Mouse (Mus musculus): ENCODE results near the gene BC004004. TPM values are rescaled to one million over a fixed set of nuclear protein-coding genes. Genes with fewer than 3 reads are reported as not detected.
A peak's percentile ranks its signal among the peaks of the same experiment; 100 is the strongest.
"Not testable (repeated sequence)": the region's sequence is repeated elsewhere in the genome, so short reads cannot be mapped to it uniquely, and the experiment has no call there.

The BC004004 gene
- polyA plus RNA-seq, 1 experiment from 2014 or later: 105 TPM

- Histone ChIP-seq H3K4me3 (ENCODE audit: low read depth, low read length) (peak within 1 kb of the TSS; percentile 94), H3K9ac (replicated peaks) (peak within 1 kb of the TSS; percentile 95), H3K27me3 (ENCODE audit: insufficient read depth, low read length) (no peaks in the 10 kb centered on the region), H3K9me3 (ENCODE audit: low read length) (no peaks in the 10 kb centered on the region), H3K27ac (ENCODE audit: low read depth) (peak within 1 kb of the TSS; percentile 92), H3K4me2 (ENCODE audit: low read depth, low read length) (peak within 1 kb of the TSS; percentile 93), H3K36me3 (replicated peaks; ENCODE audit: insufficient read depth, low read length) (peaks cover 11% of the 10 kb centered on the region), H3K4me1 (ENCODE audit: insufficient read depth) (peaks cover 30% of the 10 kb centered on the region)
- TF ChIP-seq EP300 (IDR thresholded peaks at IDR 0.05; ENCODE audit: low read depth): peak; percentile 44; the same call in 1 of the 2 replicates
- TF ChIP-seq CTCF (IDR thresholded peaks at IDR 0.05; ENCODE audit: low read depth): no peak
- ATAC-seq (peak; percentile 99), DNase-seq (peak; percentile 100)
- WGBS (ENCODE audit: insufficient replicate concordance): 1% methylated on average over 38 of the region's 53 CpGs
Observed at GRCm38 (mm10) chr17:29347645-29348256, 79.2 kb downstream of the BC004004 start, which contains the start of gene Mtch1. Gene Mtch1, minus strand, starts transcription at chr17:29347934.

GRCm38 (mm10) chr17:29348996-29349395, 80.4 kb downstream of the BC004004 start:
- TF ChIP-seq CTCF (IDR thresholded peaks at IDR 0.05; ENCODE audit: low read depth) (no peak), EP300 (IDR thresholded peaks at IDR 0.05; ENCODE audit: low read depth) (no peak)
- Histone ChIP-seq H3K4me2 (ENCODE audit: low read depth, low read length) (no peak overlapping the region), H3K4me3 (ENCODE audit: low read depth, low read length) (no peak overlapping the region), H3K9me3 (ENCODE audit: low read length) (no peaks in the 10 kb centered on the region), H3K27me3 (ENCODE audit: insufficient read depth, low read length) (no peaks in the 10 kb centered on the region), H3K27ac (ENCODE audit: low read depth) (no peak overlapping the region), H3K9ac (replicated peaks) (no peak overlapping the region), H3K4me1 (ENCODE audit: insufficient read depth) (peaks cover 28% of the 10 kb centered on the region), H3K36me3 (replicated peaks; ENCODE audit: insufficient read depth, low read length) (0 out of 2 replicates have a peak, but pooled peaks cover 7% of the 10 kb centered on the region)
- 73% methylated on average over 2 of the region's 2 CpGs for WGBS (ENCODE audit: insufficient replicate concordance)
- DNase-seq (no peak), ATAC-seq (no peak)

GRCm38 (mm10) chr17:29351056-29351455, 82.5 kb downstream of the BC004004 start:
- not testable (repeated sequence) for H3K4me2 ChIP-seq (ENCODE audit: low read depth, low read length); H3K27me3 ChIP-seq (ENCODE audit: insufficient read depth, low read length); ATAC-seq; H3K27ac ChIP-seq (ENCODE audit: low read depth); DNase-seq; H3K9ac ChIP-seq (replicated peaks); H3K9me3 ChIP-seq (ENCODE audit: low read length); H3K4me3 ChIP-seq (ENCODE audit: low read depth, low read length); H3K36me3 ChIP-seq (replicated peaks; ENCODE audit: insufficient read depth, low read length)
- WGBS (ENCODE audit: insufficient replicate concordance): 79% methylated on average over 5 of the region's 5 CpGs
- H3K4me1 ChIP-seq (ENCODE audit: insufficient read depth): peaks cover 27% of the 10 kb centered on the region

GRCm38 (mm10) chr17:29355461-29355840, 86.9 kb downstream of the BC004004 start:
- Histone ChIP-seq H3K9ac (replicated peaks) (peak overlapping the region; percentile 2; the same call in 1 of the 2 replicates), H3K27ac (ENCODE audit: low read depth) (peak overlapping the region; percentile 87)
- TF ChIP-seq EP300 (IDR thresholded peaks at IDR 0.05; ENCODE audit: low read depth): no peak
- TF ChIP-seq CTCF (IDR thresholded peaks at IDR 0.05; ENCODE audit: low read depth): no peak

GRCm38 (mm10) chr17:29355841-29356478, 87.4 kb downstream of the BC004004 start:
- ATAC-seq (peak; percentile 56), DNase-seq (no peak)
- Histone ChIP-seq H3K4me1 (ENCODE audit: insufficient read depth) (peaks cover 21% of the 10 kb centered on the region), H3K4me3 (ENCODE audit: low read depth, low read length) (peak overlapping the region; percentile 28; the same call in 1 of the 2 replicates), H3K9me3 (ENCODE audit: low read length) (no peaks in the 10 kb centered on the region), H3K27me3 (ENCODE audit: insufficient read depth, low read length) (no peaks in the 10 kb centered on the region), H3K9ac (replicated peaks) (peak overlapping the region; percentile 2), H3K27ac (ENCODE audit: low read depth) (peak overlapping the region; percentile 87), H3K4me2 (ENCODE audit: low read depth, low read length) (peak overlapping the region; percentile 62), H3K36me3 (replicated peaks; ENCODE audit: insufficient read depth, low read length) (no peaks in the 10 kb centered on the region)
- TF ChIP-seq CTCF (IDR thresholded peaks at IDR 0.05; ENCODE audit: low read depth) (no peak), EP300 (IDR thresholded peaks at IDR 0.05; ENCODE audit: low read depth) (no peak)
- 48% methylated on average over 17 of the region's 17 CpGs for whole genome bisulfite sequencing (ENCODE audit: insufficient replicate concordance)

More at GRCm38 (mm10) chr17:29355461-29355840, 86.9 kb downstream of the BC004004 start:
- Histone ChIP-seq H3K36me3 (replicated peaks; ENCODE audit: insufficient read depth, low read length) (no peaks in the 10 kb centered on the region), H3K9me3 (ENCODE audit: low read length) (no peaks in the 10 kb centered on the region), H3K27me3 (ENCODE audit: insufficient read depth, low read length) (no peaks in the 10 kb centered on the region), H3K4me3 (ENCODE audit: low read depth, low read length) (no peak overlapping the region), H3K4me1 (ENCODE audit: insufficient read depth) (peaks cover 16% of the 10 kb centered on the region), H3K4me2 (ENCODE audit: low read depth, low read length) (no peak overlapping the region)
- DNase-seq (no peak), ATAC-seq (no peak)
- WGBS (ENCODE audit: insufficient replicate concordance): 72% methylated on average over 5 of the region's 5 CpGs

- ATAC-seq: peak; percentile 83
- no peak for TF ChIP-seq CTCF (IDR thresholded peaks at IDR 0.05; ENCODE audit: low read depth)
- no peak for TF ChIP-seq EP300 (IDR thresholded peaks at IDR 0.05; ENCODE audit: low read depth)
- Histone ChIP-seq H3K9me3 (ENCODE audit: low read length) (no peaks in the 10 kb centered on the region), H3K4me2 (ENCODE audit: low read depth, low read length) (peak overlapping the region; percentile 62), H3K4me1 (ENCODE audit: insufficient read depth) (peaks cover 23% of the 10 kb centered on the region), H3K27ac (ENCODE audit: low read depth) (peak overlapping the region; percentile 87), H3K9ac (replicated peaks) (peak overlapping the region; percentile 2), H3K27me3 (ENCODE audit: insufficient read depth, low read length) (no peaks in the 10 kb centered on the region), H3K36me3 (replicated peaks; ENCODE audit: insufficient read depth, low read length) (no peaks in the 10 kb centered on the region), H3K4me3 (ENCODE audit: low read depth, low read length) (peak overlapping the region; percentile 28)
- 18% methylated on average over 11 of the region's 11 CpGs for WGBS (ENCODE audit: insufficient replicate concordance)
- peak; percentile 76 for DNase-seq
Observed at GRCm38 (mm10) chr17:29356479-29356856, 87.9 kb downstream of the BC004004 start.

Data from liver, postnatal 0 days (tissue).